Mouse (Mus musculus) MEL (cell line): ENCODE measurements around the gene Ppp2r1b. TPM values are rescaled to one million over a fixed set of nuclear protein-coding genes. Genes with fewer than 3 reads are reported as not detected.

ENCODE experiments used
- DNase-seq: peaks from one replicate; pipeline ENCODE4 v3.0.0; 2011; ENCODE audit warnings: low read depth, low spot score
- H3K27ac ChIP-seq: 2 replicates; pipeline ENCODE4 v1.5.1; 2012; ENCODE audit warnings: low read depth, mild to moderate bottlenecking, control low read depth, low read length, moderate library complexity; ENCODE audit not compliant: control insufficient read depth
- H3K27me3 ChIP-seq, 2 experiments: fragments of 150-350 bp in 1 of 2; sonication (generic) in 1 of 2; 2 replicates each; pipeline ENCODE4 v1.6.1; 2012; ENCODE audit warnings: low read length in 2 of 2, mild to moderate bottlenecking in 2 of 2, improper control_type of control experiment in 1 of 2, moderate library complexity in 1 of 2; ENCODE audit not compliant: insufficient read depth in 2 of 2, control insufficient read depth in 1 of 2
- H3K36me3 ChIP-seq, 2 experiments: 2 replicates each; pipeline ENCODE4 v1.6.1; 2012 to 2014; ENCODE audit warnings: low read length in 2 of 2, improper control_type of control experiment in 1 of 2, inconsistent platforms in 1 of 2, mild to moderate bottlenecking in 1 of 2; ENCODE audit not compliant: insufficient read depth in 2 of 2, control insufficient read depth in 1 of 2
- H3K4me1 ChIP-seq, 2 experiments: fragments of 150-350 bp in 1 of 2; sonication (generic) in 1 of 2; 2 replicates each; pipeline ENCODE4 v1.6.1; 2012; ENCODE audit warnings: low read length in 2 of 2, improper control_type of control experiment in 1 of 2, mild to moderate bottlenecking in 1 of 2; ENCODE audit not compliant: insufficient read depth in 2 of 2, control insufficient read depth in 1 of 2
- H3K4me3 ChIP-seq, 2 experiments: fragments of 150-350 bp in 1 of 2; sonication (generic) in 1 of 2; 2 replicates each; pipeline ENCODE4 v1.5.1; 2012; ENCODE audit warnings: low read depth in 2 of 2, low read length in 2 of 2, mild to moderate bottlenecking in 2 of 2, moderate library complexity in 2 of 2, control low read depth in 1 of 2, improper control_type of control experiment in 1 of 2; ENCODE audit not compliant: control insufficient read depth in 1 of 2, insufficient read depth in 1 of 2
- H3K79me2 ChIP-seq: 2 replicates; pipeline ENCODE4 v1.6.1; 2012; ENCODE audit warnings: mild to moderate bottlenecking, low read length, moderate library complexity; ENCODE audit not compliant: control insufficient read depth, poor library complexity, insufficient read depth
- H3K9ac ChIP-seq: 2 replicates; pipeline ENCODE4 v1.6.1; 2012; ENCODE audit warnings: low read depth, mild to moderate bottlenecking, control low read depth, low read length, moderate library complexity; ENCODE audit not compliant: control insufficient read depth, poor library complexity, severe bottlenecking
- H3K9me3 ChIP-seq: fragments of 150-350 bp; sonication (generic); replicated peaks from 2 replicates; pipeline ENCODE4 v1.6.1; 2012; ENCODE audit warnings: mild to moderate bottlenecking, low read length, improper control_type of control experiment, moderate library complexity; ENCODE audit not compliant: insufficient read depth
- CHD1 ChIP-seq: IDR thresholded peaks from 2 replicates; pipeline ENCODE4 v1.6.1; 2012; ENCODE audit warnings: low read depth, mild to moderate bottlenecking, inconsistent platforms, low read length, improper control_type of control experiment
- CHD2 ChIP-seq: IDR thresholded peaks from 2 replicates; pipeline ENCODE4 v1.6.1; 2011; ENCODE audit warnings: low read length, improper control_type of control experiment
- CTCF ChIP-seq, 3 experiments: IDR thresholded peaks in 2 of 3; conservative IDR thresholded peaks in 1 of 3; 2 replicates each; pipeline ENCODE4 v1.5.1; 2011 to 2012; ENCODE audit warnings: low read length in 3 of 3, low read depth in 2 of 3, mild to moderate bottlenecking in 2 of 3, improper control_type of control experiment in 1 of 3, inconsistent platforms in 1 of 3, mixed read lengths in 1 of 3, moderate library complexity in 1 of 3; ENCODE audit not compliant: control insufficient read depth in 1 of 3, insufficient read depth in 1 of 3, poor library complexity in 1 of 3, severe bottlenecking in 1 of 3
- E2F4 ChIP-seq: IDR thresholded peaks from 2 replicates; pipeline ENCODE4 v1.6.1; 2011; ENCODE audit warnings: low read depth, low read length, improper control_type of control experiment, borderline replicate concordance
- ELF1 ChIP-seq: IDR thresholded peaks from 2 replicates; pipeline ENCODE4 v1.6.1; 2014; ENCODE audit warnings: low read depth, mild to moderate bottlenecking, inconsistent platforms, low read length, improper control_type of control experiment, moderate library complexity
- EP300 ChIP-seq, 2 experiments: IDR thresholded peaks; 2 replicates each; pipeline ENCODE4 v1.6.1; 2011; ENCODE audit warnings: improper control_type of control experiment in 2 of 2, low read length in 2 of 2, low read depth in 1 of 2, mild to moderate bottlenecking in 1 of 2
- ETS1 ChIP-seq: IDR thresholded peaks from 2 replicates; pipeline ENCODE4 v1.6.1; 2012; ENCODE audit warnings: low read depth, mild to moderate bottlenecking, inconsistent platforms, low read length, improper control_type of control experiment, moderate library complexity
- GABPA ChIP-seq: IDR thresholded peaks from 2 replicates; pipeline ENCODE4 v1.6.1; 2012; ENCODE audit warnings: low read depth, mild to moderate bottlenecking, inconsistent platforms, low read length, improper control_type of control experiment, moderate library complexity
- HCFC1 ChIP-seq: IDR thresholded peaks from 2 replicates; pipeline ENCODE4 v1.6.1; 2012; ENCODE audit warnings: low read depth, mild to moderate bottlenecking, inconsistent platforms, low read length, improper control_type of control experiment, moderate library complexity
- JUND ChIP-seq: IDR thresholded peaks from 2 replicates; pipeline ENCODE4 v1.6.1; 2011; ENCODE audit warnings: low read depth, mild to moderate bottlenecking, improper control_type of control experiment, low read length
- KAT2A ChIP-seq: conservative IDR thresholded peaks from 2 replicates; pipeline ENCODE4 v1.6.1; 2012; ENCODE audit warnings: low read depth, low read length, improper control_type of control experiment, inconsistent platforms
- MAX ChIP-seq: IDR thresholded peaks from 2 replicates; pipeline ENCODE4 v1.6.1; 2011; ENCODE audit warnings: low read length, improper control_type of control experiment
- MAZ ChIP-seq: IDR thresholded peaks from 2 replicates; pipeline ENCODE4 v1.6.1; 2012; ENCODE audit warnings: low read depth, mild to moderate bottlenecking, inconsistent platforms, low read length, improper control_type of control experiment
- MYB ChIP-seq: IDR thresholded peaks from 2 replicates; pipeline ENCODE4 v1.6.1; 2011; ENCODE audit warnings: mild to moderate bottlenecking, low read depth, low read length, improper control_type of control experiment
- NRF1 ChIP-seq: IDR thresholded peaks from 2 replicates; pipeline ENCODE4 v1.6.1; 2014; ENCODE audit warnings: low read depth, mild to moderate bottlenecking, inconsistent platforms, low read length, improper control_type of control experiment, moderate library complexity; ENCODE audit not compliant: poor library complexity, insufficient read depth, severe bottlenecking
- POLR2A ChIP-seq, 2 experiments: IDR thresholded peaks; 2 replicates each; pipeline ENCODE4 v1.6.1; 2011 to 2012; ENCODE audit warnings: low read length in 2 of 2, mild to moderate bottlenecking in 2 of 2, control low read depth in 1 of 2, improper control_type of control experiment in 1 of 2, low read depth in 1 of 2, moderate library complexity in 1 of 2; ENCODE audit not compliant: control insufficient read depth in 1 of 2, insufficient read depth in 1 of 2, poor library complexity in 1 of 2
- POLR2AphosphoS5 ChIP-seq: IDR thresholded peaks from 2 replicates; pipeline ENCODE4 v1.6.1; 2012; ENCODE audit warnings: low read depth, borderline replicate concordance, mild to moderate bottlenecking, inconsistent platforms, low read length, moderate library complexity, mixed read lengths
- RAD21 ChIP-seq: IDR thresholded peaks from 2 replicates; pipeline ENCODE4 v1.6.1; 2011; ENCODE audit warnings: mild to moderate bottlenecking, low read depth, low read length, improper control_type of control experiment
- RCOR1 ChIP-seq: IDR thresholded peaks from 2 replicates; pipeline ENCODE4 v1.6.1; 2012; ENCODE audit warnings: low read depth, mild to moderate bottlenecking, inconsistent platforms, low read length, improper control_type of control experiment
- SIN3A ChIP-seq: IDR thresholded peaks from 2 replicates; pipeline ENCODE4 v1.6.1; 2012; ENCODE audit warnings: low read length, improper control_type of control experiment, inconsistent platforms
- SMC3 ChIP-seq: IDR thresholded peaks from 2 replicates; pipeline ENCODE4 v1.6.1; 2011; ENCODE audit warnings: low read depth, low read length, improper control_type of control experiment
- TBP ChIP-seq: IDR thresholded peaks from 2 replicates; pipeline ENCODE4 v1.8.0; 2011; ENCODE audit warnings: low read depth, low read length, improper control_type of control experiment
- USF1 ChIP-seq: IDR thresholded peaks from 2 replicates; pipeline ENCODE4 v1.6.1; 2014; ENCODE audit warnings: low read depth, mild to moderate bottlenecking, inconsistent platforms, low read length, improper control_type of control experiment, moderate library complexity
- USF2 ChIP-seq, 2 experiments: IDR thresholded peaks; 2 replicates each; pipeline ENCODE4 v1.6.1; 2011 to 2012; ENCODE audit warnings: improper control_type of control experiment in 2 of 2, low read length in 2 of 2, borderline replicate concordance in 1 of 2, inconsistent platforms in 1 of 2, low read depth in 1 of 2, mild to moderate bottlenecking in 1 of 2; ENCODE audit not compliant: insufficient read depth in 1 of 2
- polyA plus RNA-seq, 2 experiments: library from polyadenylated mRNA; stranded (reverse) in 1 of 2; unstranded in 1 of 2; fragments of >175 nt in 1 of 2; fragments of >200 nt in 1 of 2; gene quantifications; 2 replicates each; pipeline versions ENCODE4 v1.2.1 to v1.2.4; 2012; ENCODE audit warnings: low replicate concordance in 2 of 2, low read depth in 1 of 2; ENCODE audit not compliant: insufficient read length in 2 of 2, insufficient read depth in 1 of 2, missing spikeins in 1 of 2
- total RNA-seq: library from RNA; depleted of rRNA; stranded (reverse); fragments of 300-350 nt; gene quantifications from 2 replicates; pipeline ENCODE4 v1.2.3, GENCODE M21; 2012

Gene Ppp2r1b
- total and polyA plus RNA-seq, 3 experiments, result 67.6 to 101 TPM; not detected in 1

DNA sequence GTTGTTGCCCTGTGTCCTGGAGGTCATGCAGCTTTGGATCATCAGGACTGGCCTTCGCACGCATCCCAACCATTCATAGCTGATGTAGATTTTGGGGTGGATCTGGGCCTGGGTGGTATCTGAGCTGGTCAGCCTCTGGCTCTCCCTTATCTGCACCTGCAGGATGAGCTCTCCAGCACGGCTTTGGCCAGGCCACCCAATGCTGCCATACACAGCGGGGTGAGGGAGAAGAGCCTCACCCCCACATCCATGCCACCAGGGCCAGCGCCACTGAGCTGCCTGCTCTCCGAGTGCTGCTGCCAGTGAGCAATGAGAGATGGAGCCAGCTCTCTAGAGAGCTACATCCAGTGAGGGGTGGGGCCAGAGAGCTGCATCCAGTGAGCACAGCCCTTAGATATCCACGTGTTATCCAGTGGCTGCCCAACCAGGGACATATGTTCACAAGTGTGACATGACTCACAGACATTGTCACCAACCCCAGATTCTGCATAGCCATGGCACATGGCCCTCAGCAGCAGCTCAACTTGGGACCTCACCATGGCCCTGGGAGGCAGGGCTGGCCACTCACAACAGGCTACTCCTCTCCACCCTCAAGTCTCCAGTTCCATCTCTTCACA, 41.9 kb upstream of the Ppp2r1b start:
- no peak overlapping the region for H3K4me3 ChIP-seq
- H3K36me3 ChIP-seq, result peaks cover 0 to 6% of the 10 kb centered on the region in 2 experiments; a peak in 2 of 4 replicates
- no peak for DNase-seq
- H3K4me1 ChIP-seq, result no peaks in the 10 kb centered on the region
- H3K27me3 ChIP-seq, result no peaks in the 10 kb centered on the region
- H3K27ac ChIP-seq, result no peak overlapping the region
- H3K9me3 ChIP-seq, result no peaks in the 10 kb centered on the region
- no peak overlapping the region for H3K9ac ChIP-seq
- TF ChIP-seq RCOR1 (no peak), JUND (no peak), EP300 (IDR thresholded peaks at IDR 0.05; ENCODE audit: low read depth in 1 of 2, low read length in 2 of 2) (no peak), MYB (no peak), E2F4 (no peak), TBP (no peak), NRF1 (no peak), HCFC1 (no peak), POLR2A (IDR thresholded peaks at IDR 0.05; ENCODE audit: control insufficient read depth in 1 of 2, insufficient read depth in 1 of 2, low read depth in 1 of 2, low read length in 2 of 2, poor library complexity in 1 of 2) (no peak), POLR2AphosphoS5 (no peak), SIN3A (no peak), USF1 (no peak)
- no peaks in the 10 kb centered on the region for H3K79me2 ChIP-seq

- no peak for TF ChIP-seq MAX
- TF ChIP-seq ETS1, result no peak
- TF ChIP-seq ELF1, result no peak
- TF ChIP-seq NRF1, result no peak
- TF ChIP-seq USF2 (IDR thresholded peaks at IDR 0.05; ENCODE audit: borderline replicate concordance in 1 of 2, insufficient read depth in 1 of 2, low read depth in 1 of 2, low read length in 2 of 2), result no peak
- no peak for TF ChIP-seq SIN3A
- no peak for TF ChIP-seq GABPA
- TF ChIP-seq TBP, result no peak
- no peak for TF ChIP-seq RAD21
- TF ChIP-seq KAT2A, result no peak
- no peak for TF ChIP-seq E2F4
- no peak for TF ChIP-seq CHD2
- no peak for TF ChIP-seq POLR2AphosphoS5
- no peak for TF ChIP-seq RCOR1
- TF ChIP-seq CTCF (IDR thresholded peaks at IDR 0.05 in 2 of 3, conservative IDR thresholded peaks at IDR 0.05 in 1 of 3; ENCODE audit: control insufficient read depth in 1 of 3, insufficient read depth in 1 of 3, low read depth in 2 of 3, low read length in 3 of 3, poor library complexity in 1 of 3, severe bottlenecking in 1 of 3), result no peak
- no peak for TF ChIP-seq CHD1
- no peak for TF ChIP-seq HCFC1
- no peak for TF ChIP-seq SMC3
- TF ChIP-seq MAZ, result no peak
- Histone ChIP-seq H3K36me3 (peaks cover 0 to 23% of the 10 kb centered on the region in 2 experiments; a peak in 2 of 4 replicates), H3K27ac (no peak overlapping the region), H3K4me3 (no peak overlapping the region), H3K79me2 (no peaks in the 10 kb centered on the region), H3K9me3 (no peaks in the 10 kb centered on the region), H3K9ac (no peak overlapping the region), H3K27me3 (no peaks in the 10 kb centered on the region), H3K4me1 (peaks cover 2 to 20% of the 10 kb centered on the region in 2 experiments)
- DNase-seq, result no peak
Measured at GRCm38 (mm10) chr9:50808471-50808870, 36.6 kb upstream of the Ppp2r1b start.
